Mouse (Mus musculus): ENCODE results near the gene Kcp.

GRCm38 (mm10) chr6:29434911-29435691 lies 72.7 kb downstream of the Kcp start:
- no peak for TF ChIP-seq POLR2A (IDR thresholded peaks at IDR 0.05; ENCODE audit: borderline replicate concordance, insufficient read depth, low read length)
- no peak for TF ChIP-seq CTCF (IDR thresholded peaks at IDR 0.05; ENCODE audit: borderline replicate concordance, insufficient read depth, low read depth, low read length)
